Mouse (Mus musculus): ENCODE data around the gene Mcl1. TPM values are rescaled to one million over a fixed set of nuclear protein-coding genes. Genes with fewer than 3 reads are reported as not detected.
"Not testable (repeated sequence)": the region's sequence is repeated elsewhere in the genome, so short reads cannot be mapped to it uniquely, and the experiment has no call there.

Gene Mcl1
- total RNA-seq, 2 experiments from 2014 or later: 199 to 227 TPM

GRCm38 (mm10) chr3:95650276-95651032, 8.1 kb upstream of the Mcl1 start:
- no peak for DNase-seq

DNA sequence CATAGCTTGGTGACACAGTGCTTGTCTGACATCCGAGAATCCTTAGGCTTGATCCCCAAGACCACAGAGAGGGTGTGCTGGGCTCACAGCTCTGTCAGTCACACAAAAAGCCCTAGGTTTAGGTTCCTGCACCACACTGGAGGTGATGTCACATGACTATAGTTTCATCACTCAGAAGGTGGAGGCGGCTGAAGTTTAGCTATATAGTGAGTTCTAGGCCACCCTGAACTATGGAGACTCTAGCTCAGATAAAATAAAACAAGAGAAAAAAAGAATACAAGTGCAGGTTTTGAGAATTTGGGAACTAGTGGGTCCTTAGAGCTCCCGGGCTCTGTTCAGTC, 7.6 kb upstream of the Mcl1 start:
- DNase-seq: no peak

- DNase-seq: no peak
Measured at GRCm38 (mm10) chr3:95651391-95652203, 7.0 kb upstream of the Mcl1 start.

GRCm38 (mm10) chr3:95652204-95652811, 6.3 kb upstream of the Mcl1 start:
- no peak for DNase-seq

DNA sequence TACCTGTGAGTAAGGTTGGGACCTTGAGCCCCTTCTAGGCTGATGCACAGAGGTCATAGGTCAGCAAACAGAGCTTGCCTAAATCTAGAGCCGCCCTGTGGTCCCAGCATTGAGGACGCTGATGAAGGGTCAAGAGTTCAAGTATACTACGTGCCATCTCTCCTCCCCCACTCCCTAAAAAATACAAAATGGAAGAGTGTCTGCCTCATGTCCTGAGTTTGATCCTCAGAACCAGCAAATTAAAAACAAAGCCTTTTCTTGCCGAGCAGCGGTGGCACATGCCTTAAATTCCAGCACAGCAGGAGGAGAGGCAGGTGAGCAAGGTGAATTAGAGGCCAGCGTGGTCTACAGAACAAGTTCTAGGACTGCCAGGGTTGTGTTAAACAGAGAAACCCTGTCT, 5.7 kb upstream of the Mcl1 start:
- no peak for DNase-seq

GRCm38 (mm10) chr3:95653473-95654034, 5.0 kb upstream of the Mcl1 start:
- no peak for DNase-seq

- not testable (repeated sequence) for DNase-seq
Measured at GRCm38 (mm10) chr3:95654371-95654770, 4.2 kb upstream of the Mcl1 start.

DNA sequence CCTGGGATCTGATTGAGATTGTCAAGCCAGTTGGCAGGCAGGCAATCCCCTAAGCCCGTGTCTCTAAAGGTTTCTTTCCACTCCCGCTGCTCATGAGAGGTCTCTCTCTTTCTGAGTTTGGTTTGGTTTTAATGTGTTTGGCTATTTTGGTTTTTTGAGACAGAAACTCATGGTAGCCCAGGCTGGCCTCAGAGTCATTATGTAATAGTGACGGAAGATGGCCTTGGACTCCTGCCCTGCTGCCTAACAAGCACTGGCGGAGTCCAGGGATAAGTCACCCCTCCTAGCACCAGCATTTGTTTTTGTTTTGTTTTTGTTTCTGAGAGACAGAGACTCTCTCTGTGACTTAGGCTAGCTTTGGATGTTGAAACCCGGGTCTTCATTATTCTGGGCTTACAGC, 3.2 kb upstream of the Mcl1 start:
- no peak for DNase-seq

DNA sequence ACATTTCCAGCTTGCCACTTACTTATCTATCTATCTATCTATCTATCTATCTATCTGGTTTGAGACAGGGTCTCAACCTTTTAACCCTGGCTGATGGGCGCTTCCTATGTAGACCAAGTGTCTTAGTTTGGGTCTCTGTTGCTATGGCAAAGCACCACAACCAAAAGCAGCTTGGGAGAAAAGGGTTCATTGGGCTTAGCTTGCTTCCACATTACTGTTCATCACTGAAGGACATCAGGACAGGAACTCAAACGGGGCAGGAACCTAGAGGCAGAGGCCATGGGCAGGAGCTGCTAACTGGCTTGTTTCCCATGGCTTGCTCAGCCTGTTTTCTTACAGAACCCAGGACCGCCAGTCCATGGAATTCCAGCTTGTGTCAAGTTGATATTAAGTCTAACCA, 1.5 kb upstream of the Mcl1 start:
- no peak for DNase-seq

DNA sequence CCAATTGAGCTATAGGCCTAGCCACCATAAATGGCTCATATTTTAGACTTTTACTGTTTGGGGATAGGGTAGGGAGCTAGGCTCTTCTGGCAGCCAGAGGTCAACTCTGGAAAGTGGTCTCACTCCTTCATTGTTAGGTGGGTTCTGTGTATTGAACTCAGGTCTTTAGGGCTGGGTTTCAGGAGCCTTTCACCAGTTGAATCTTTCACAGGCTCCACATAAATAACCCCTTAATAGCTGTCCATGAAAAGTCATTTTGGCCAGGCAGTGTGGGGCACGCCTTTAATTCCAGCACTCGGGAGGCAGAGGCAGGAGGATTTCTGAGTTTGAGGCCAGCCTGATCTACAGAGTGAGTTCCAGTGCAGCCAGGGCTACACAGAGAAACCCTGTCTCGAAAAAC, 877 bp upstream of the Mcl1 start:
- no peak for DNase-seq

DNA sequence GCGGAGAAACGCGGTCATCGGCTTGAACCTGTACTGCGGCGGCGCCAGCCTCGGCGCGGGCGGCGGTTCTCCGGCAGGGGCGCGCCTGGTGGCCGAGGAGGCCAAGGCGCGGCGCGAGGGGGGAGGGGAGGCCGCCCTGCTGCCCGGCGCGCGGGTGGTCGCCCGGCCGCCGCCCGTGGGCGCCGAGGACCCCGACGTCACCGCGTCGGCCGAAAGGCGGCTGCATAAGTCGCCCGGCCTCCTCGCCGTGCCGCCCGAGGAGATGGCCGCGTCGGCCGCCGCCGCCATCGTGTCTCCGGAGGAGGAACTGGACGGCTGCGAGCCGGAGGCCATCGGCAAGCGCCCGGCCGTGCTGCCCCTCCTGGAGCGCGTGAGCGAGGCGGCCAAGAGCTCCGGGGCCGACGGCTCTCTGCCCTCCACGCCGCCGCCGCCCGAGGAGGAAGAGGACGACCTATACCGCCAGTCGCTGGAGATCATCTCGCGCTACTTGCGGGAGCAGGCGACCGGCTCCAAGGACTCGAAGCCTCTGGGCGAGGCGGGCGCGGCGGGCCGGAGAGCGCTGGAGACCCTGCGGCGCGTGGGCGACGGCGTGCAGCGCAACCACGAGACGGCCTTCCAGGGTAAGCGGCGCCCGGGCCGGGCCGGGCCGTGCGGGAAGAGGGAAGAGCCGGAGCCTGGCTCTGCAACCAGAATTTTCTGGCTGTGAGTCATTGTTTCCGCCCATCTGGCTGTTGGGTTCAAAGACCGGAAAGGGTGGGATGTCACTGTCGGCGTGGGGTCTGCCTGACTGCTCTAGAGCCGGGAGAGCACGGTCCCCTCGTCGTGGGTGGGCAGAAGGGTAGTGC, 502 bp downstream of the Mcl1 start:
- DNase-seq: peak; percentile 81 to 83

GRCm38 (mm10) chr3:95659948-95660347, 1.4 kb downstream of the Mcl1 start:
- no peak for DNase-seq

DNA sequence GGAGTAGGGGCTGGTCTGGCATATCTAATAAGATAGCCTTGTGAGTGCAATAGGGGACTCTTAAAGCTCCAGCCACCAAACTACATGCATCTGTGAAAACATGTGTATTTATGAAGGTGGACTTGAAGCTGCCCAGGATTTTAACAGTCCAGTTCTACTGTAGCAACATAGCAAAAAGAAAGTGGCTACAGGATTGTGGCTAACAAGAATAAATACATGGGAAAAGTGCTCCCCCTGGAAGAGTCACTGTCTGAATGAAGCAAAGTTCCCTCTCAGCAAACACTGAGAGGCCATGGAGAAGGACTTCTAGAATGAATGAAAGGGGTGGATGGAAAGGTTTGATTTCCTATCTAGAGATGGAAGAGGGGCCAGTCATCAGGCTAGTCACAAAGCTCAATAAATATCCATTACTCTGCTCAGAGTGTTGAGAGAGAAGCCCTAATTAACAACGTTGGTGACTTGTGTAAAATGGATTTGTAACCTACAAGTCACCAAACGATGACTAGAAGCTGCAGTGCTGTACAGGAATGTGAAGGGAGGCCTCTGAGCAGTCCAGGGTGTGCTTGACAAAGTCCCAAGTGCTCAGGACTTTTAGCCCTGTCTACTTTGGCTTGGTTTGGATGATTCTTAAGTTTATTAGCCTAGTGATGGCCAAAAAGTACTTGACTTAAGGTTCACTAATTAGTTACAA, 2.3 kb downstream of the Mcl1 start:
- no peak for DNase-seq

DNA sequence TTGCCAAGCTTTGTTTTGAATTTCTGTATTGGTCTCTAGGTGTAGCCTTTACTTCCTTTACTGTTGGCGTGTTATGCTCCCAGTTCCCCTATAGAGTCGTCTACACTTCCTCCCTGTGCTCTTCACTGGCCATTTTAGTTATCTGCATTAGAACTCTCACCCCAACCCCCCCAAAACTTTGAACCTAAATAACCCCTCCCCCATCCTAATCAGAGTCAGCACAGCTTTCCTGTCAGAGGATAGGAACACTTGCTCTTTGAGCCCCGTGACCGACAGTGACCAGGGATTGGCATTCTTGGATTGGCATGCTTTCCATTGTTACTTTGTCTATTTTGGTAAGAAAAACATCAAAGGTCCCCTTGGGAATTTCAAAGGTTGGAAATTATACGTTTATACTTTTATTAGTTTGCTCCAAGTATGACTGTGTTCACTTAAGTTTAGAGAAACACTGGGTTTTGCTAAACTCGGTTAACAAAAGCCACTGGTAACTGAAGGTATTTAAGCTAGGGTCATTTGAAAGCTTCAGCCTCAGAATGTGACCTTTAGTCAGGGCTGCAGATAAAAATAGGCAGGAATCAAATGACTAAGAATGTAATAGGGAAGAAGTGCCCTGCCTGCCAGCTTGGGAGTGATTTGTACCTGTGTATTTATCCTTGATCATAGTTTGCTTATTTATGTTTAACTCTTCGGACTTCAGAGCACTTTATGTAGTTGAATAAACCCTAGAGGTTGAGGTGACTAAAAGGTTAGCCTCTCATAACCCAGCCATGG, 3.5 kb downstream of the Mcl1 start:
- DNase-seq: no peak

- no peak for DNase-seq
Measured at GRCm38 (mm10) chr3:95662724-95663449, 4.3 kb downstream of the Mcl1 start.

- DNase-seq: no peak
Measured at GRCm38 (mm10) chr3:95663486-95663885, 4.9 kb downstream of the Mcl1 start.

DNA sequence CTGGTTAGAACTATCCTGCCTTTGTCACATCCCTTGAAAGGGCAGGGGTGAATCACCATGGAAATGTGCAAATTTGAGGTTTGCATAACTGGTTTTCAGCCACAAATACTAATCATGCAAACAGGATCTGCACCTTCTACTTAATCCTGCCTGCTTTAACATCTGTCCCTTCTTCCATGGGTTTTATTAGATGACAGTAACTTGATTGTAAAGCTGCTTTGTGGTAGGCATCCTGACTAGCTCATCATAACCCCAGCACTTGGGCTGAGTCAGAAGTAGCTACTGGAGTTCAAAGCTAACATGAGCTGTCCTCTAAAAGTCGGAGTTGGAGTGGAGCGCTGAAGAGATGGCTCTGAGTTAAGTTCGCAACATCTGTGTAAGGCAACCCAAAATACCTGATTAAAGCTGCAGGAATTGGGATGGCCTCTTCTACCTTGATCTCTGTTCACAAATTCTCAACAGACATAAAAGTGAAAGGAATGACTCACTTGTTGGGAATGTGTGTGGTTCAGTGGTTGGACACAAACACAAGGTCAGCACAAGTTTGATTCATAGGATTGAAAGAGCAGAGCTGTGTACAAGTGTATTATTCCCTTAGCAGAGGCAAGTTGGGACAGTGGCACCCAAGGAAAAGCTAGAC, 5.5 kb downstream of the Mcl1 start:
- DNase-seq: no peak

GRCm38 (mm10) chr3:95664940-95665352, 6.4 kb downstream of the Mcl1 start:
- DNase-seq: no peak

GRCm38 (mm10) chr3:95666124-95666844, 7.7 kb downstream of the Mcl1 start:
- DNase-seq: peak; percentile 84 to 90

All from adrenal gland, postnatal 36 days (tissue).